Mouse (Mus musculus): ENCODE data around the gene Eif3i. TPM values are rescaled to one million over a fixed set of nuclear protein-coding genes. Genes with fewer than 3 reads are reported as not detected.

The Eif3i gene
- total and polyA plus RNA-seq, 2 experiments from 2014 or later: 233 to 401 TPM

- WGBS: 1% methylated on average over 18 of the region's 18 CpGs
- Histone ChIP-seq H3K4me1 (ENCODE audit: insufficient read depth, low read length) (peaks cover 35% of the 10 kb centered on the region), H3K9ac (replicated peaks; ENCODE audit: low read length) (peak overlapping the region; percentile 79), H3K4me2 (ENCODE audit: low read depth, low read length) (peak overlapping the region; percentile 89), H3K27ac (peak overlapping the region; percentile 98), H3K4me3 (ENCODE audit: low read length) (peak overlapping the region; percentile 55), H3K27me3 (ENCODE audit: insufficient read depth, low read length) (no peaks in the 10 kb centered on the region), H3K9me3 (ENCODE audit: low read length) (no peaks in the 10 kb centered on the region), H3K36me3 (ENCODE audit: insufficient read depth, low read length) (peaks cover 30% of the 10 kb centered on the region)
- TF ChIP-seq CTCF (IDR thresholded peaks at IDR 0.05; ENCODE audit: low read depth): no peak; the same call in 1 of the 2 replicates
- ATAC-seq: peak; percentile 96
- peak; percentile 96 for DNase-seq (ENCODE audit: low spot score)
Measured at GRCm38 (mm10) chr4:129624281-129625028, 24.0 kb upstream of the Eif3i start.

GRCm38 (mm10) chr4:129623681-129624091 lies 23.2 kb upstream of the Eif3i start, which contains the start of gene Ccdc28b:
Ccdc28b (minus strand) TSS chr4:129623947.
- no peak for TF ChIP-seq CTCF (IDR thresholded peaks at IDR 0.05; ENCODE audit: low read depth)
- H3K4me1 ChIP-seq (ENCODE audit: insufficient read depth, low read length): peaks cover 35% of the 10 kb centered on the region
- no peaks in the 10 kb centered on the region for H3K27me3 ChIP-seq (ENCODE audit: insufficient read depth, low read length)
- H3K36me3 ChIP-seq (ENCODE audit: insufficient read depth, low read length): peaks cover 22% of the 10 kb centered on the region
- no peaks in the 10 kb centered on the region for H3K9me3 ChIP-seq (ENCODE audit: low read length)
- peak within 1 kb of the TSS; percentile 89 for H3K4me2 ChIP-seq (ENCODE audit: low read depth, low read length)
- H3K9ac ChIP-seq (replicated peaks; ENCODE audit: low read length): peak within 1 kb of the TSS; percentile 79
- WGBS: 0% methylated on average over 10 of the region's 10 CpGs
- ATAC-seq: peak; percentile 21
- H3K27ac ChIP-seq: peak within 1 kb of the TSS; percentile 98
- H3K4me3 ChIP-seq (ENCODE audit: low read length): peak within 1 kb of the TSS; percentile 55
- DNase-seq (ENCODE audit: low spot score): peak; percentile 75

- DNase-seq (ENCODE audit: low spot score) (no peak), ATAC-seq (no peak)
- no peak for TF ChIP-seq CTCF (IDR thresholded peaks at IDR 0.05; ENCODE audit: low read depth)
- Histone ChIP-seq H3K9me3 (ENCODE audit: low read length) (no peaks in the 10 kb centered on the region), H3K27ac (peak overlapping the region; percentile 98), H3K9ac (replicated peaks; ENCODE audit: low read length) (peak overlapping the region; percentile 79), H3K36me3 (ENCODE audit: insufficient read depth, low read length) (peaks cover 15% of the 10 kb centered on the region), H3K4me1 (ENCODE audit: insufficient read depth, low read length) (peaks cover 40% of the 10 kb centered on the region), H3K4me3 (ENCODE audit: low read length) (peak overlapping the region; percentile 55), H3K4me2 (ENCODE audit: low read depth, low read length) (peak overlapping the region; percentile 89), H3K27me3 (ENCODE audit: insufficient read depth, low read length) (no peaks in the 10 kb centered on the region)
- 18% methylated on average over 8 of the region's 8 CpGs for WGBS
Measured at GRCm38 (mm10) chr4:129622803-129623535, 22.5 kb upstream of the Eif3i start.

- Histone ChIP-seq H3K9ac (replicated peaks; ENCODE audit: low read length) (peak overlapping the region; percentile 79), H3K4me1 (ENCODE audit: insufficient read depth, low read length) (peaks cover 40% of the 10 kb centered on the region), H3K27ac (peak overlapping the region; percentile 98; the same call in 1 of the 2 replicates), H3K4me3 (ENCODE audit: low read length) (peak overlapping the region; percentile 55), H3K27me3 (ENCODE audit: insufficient read depth, low read length) (no peaks in the 10 kb centered on the region), H3K4me2 (ENCODE audit: low read depth, low read length) (peak overlapping the region; percentile 89), H3K9me3 (ENCODE audit: low read length) (no peaks in the 10 kb centered on the region), H3K36me3 (ENCODE audit: insufficient read depth, low read length) (peaks cover 11% of the 10 kb centered on the region)
- ATAC-seq (no peak), DNase-seq (ENCODE audit: low spot score) (no peak)
- WGBS: 74% methylated on average over 11 of the region's 11 CpGs
- TF ChIP-seq CTCF (IDR thresholded peaks at IDR 0.05; ENCODE audit: low read depth): no peak
Measured at GRCm38 (mm10) chr4:129622120-129622802, 21.8 kb upstream of the Eif3i start.

- DNase-seq (ENCODE audit: low spot score): no peak
- Histone ChIP-seq H3K9ac (replicated peaks; ENCODE audit: low read length) (0 out of 2 replicates have a peak overlapping the region, but pooled peaks have one; percentile 30), H3K27me3 (ENCODE audit: insufficient read depth, low read length) (no peaks in the 10 kb centered on the region), H3K9me3 (ENCODE audit: low read length) (no peaks in the 10 kb centered on the region), H3K27ac (no peak overlapping the region; the same call in 1 of the 2 replicates), H3K36me3 (ENCODE audit: insufficient read depth, low read length) (peaks cover 2% of the 10 kb centered on the region), H3K4me3 (ENCODE audit: low read length) (no peak overlapping the region), H3K4me2 (ENCODE audit: low read depth, low read length) (peak overlapping the region; percentile 23; the same call in 1 of the 2 replicates), H3K4me1 (ENCODE audit: insufficient read depth, low read length) (peaks cover 40% of the 10 kb centered on the region)
- no peak for ATAC-seq
- TF ChIP-seq CTCF (IDR thresholded peaks at IDR 0.05; ENCODE audit: low read depth): no peak
- 82% methylated on average over 8 of the region's 8 CpGs for WGBS
Measured at GRCm38 (mm10) chr4:129621283-129621841, 20.9 kb upstream of the Eif3i start.

Measured in hindbrain, postnatal 0 days (tissue).